Mouse (Mus musculus): ENCODE measurements at regions not wholly inside any gene's neighbourhood (a gene's known extent, or its start where the extent isn't known, plus 50 kb on each side); places are given as distances from the start of the nearest gene placed in this dataset.

DNA sequence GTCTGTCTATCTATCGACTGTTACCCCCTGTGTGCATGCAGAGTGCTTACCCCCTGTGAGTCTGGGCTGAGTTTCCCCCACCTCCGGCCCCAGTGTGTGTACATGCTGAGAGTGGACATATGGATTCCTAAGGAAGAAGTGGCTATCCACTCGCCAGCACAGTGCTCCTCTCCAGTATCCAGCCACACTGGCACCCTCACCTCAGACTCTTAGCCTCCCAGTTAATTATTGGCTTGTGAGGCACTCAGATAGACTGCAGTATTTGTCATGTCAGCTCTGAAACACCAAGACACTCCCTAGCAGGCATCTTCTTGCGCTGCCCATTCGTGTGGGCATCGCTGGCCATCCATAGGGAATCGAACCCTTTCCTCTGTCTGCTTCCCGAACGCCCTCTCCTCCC is 189.0 kb upstream of the Runx1 start:
- TF ChIP-seq CTCF (conservative IDR thresholded peaks at IDR 0.05; ENCODE audit: insufficient read depth, insufficient read length, low read depth, low read length), result no peak
- no peak for TF ChIP-seq POLR2A (IDR thresholded peaks at IDR 0.05; ENCODE audit: low read depth, low read length)

All from kidney, adult 2 months (tissue).